Mouse (Mus musculus) testis, adult 2 months (tissue): ENCODE measurements around the gene Stxbp2.

Source experiments
- CTCF ChIP-seq: fragments of 200-500 bp; IDR thresholded peaks from 2 replicates; pipeline ENCODE4 v1.5.1; 2012; ENCODE audit warnings: low read depth, mild to moderate bottlenecking, inconsistent platforms, low read length, moderate library complexity; ENCODE audit not compliant: control insufficient read depth, insufficient read depth, insufficient replicate concordance
- POLR2A ChIP-seq: fragments of 200-500 bp; IDR thresholded peaks from 2 replicates; pipeline ENCODE4 v1.6.1; 2012; ENCODE audit warnings: low read depth, mild to moderate bottlenecking, inconsistent platforms, low read length, moderate library complexity; ENCODE audit not compliant: control insufficient read depth

DNA sequence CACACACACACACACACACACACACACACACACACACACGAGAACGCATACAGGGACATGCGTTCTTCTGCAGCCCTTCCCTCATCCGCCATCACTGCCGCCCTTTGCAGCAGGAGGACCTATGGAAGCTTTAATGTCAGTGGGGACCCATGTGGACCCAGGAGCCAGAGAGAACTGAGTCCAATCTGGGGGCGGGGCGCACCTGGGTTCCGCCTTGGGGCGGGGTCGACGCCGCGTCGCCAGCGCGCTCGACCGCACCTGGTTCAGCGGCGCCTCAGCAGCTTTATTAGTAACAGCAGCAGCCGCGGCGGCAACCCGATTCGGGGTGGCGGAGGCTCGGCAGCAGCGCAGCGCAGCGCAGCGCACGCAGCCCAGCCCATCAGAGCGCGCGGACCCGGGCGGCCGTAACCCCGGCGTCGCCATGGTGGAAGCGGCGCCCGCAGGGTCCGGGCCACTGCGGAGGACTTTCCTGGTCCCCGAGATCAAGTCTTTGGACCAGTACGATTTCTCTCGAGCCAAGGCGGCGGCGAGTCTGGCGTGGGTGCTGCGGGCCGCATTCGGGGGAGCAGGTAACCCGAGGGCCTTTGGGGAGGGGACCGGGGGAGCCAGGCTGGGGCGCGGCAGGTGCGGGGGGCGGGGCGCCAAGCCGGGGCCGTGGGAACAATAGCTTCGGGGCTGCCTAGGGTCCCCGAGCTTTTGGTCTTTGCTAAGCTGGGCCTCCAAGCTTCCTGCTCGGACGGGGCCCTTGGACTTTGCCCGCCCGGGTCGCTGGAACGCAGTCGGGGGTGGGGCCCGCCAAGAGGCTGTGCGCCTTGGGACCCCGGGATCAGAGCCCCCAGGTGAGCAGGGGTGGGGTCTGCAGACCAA is 43.1 kb upstream of the Stxbp2 start:
- TF ChIP-seq POLR2A: no peak
- no peak for TF ChIP-seq CTCF
